Mouse (Mus musculus) bone marrow macrophage, adult 2 months (primary cell): ENCODE measurements around the gene Gm572.

Experiments used
- CTCF ChIP-seq: IDR thresholded peaks from 2 replicates; pipeline ENCODE4 v1.5.1; 2012; ENCODE audit warnings: low read depth, mild to moderate bottlenecking, low read length, moderate library complexity
- POLR2A ChIP-seq: IDR thresholded peaks from 2 replicates; pipeline ENCODE4 v1.6.1; 2012; ENCODE audit warnings: mild to moderate bottlenecking, low read depth, low read length, borderline replicate concordance

DNA sequence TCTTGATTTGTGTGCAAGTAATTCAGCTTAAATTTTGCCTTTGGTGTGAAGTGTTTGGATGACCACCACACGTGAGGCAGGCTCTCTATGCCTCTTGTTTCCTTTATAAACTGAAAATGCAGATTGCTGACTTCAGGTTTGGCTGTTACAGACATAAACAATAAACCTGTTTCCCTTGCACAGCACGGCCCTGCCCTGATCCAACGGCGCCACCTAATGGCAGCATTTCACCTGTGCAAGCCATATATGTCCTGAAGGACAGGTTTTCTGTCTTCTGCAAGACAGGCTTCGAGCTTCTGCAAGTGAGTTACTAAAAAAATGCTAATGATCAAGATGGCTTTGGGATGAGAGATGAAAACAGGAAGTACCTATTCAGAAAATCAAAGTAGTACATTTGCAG lies 35.4 kb upstream of the Gm572 start:
- TF ChIP-seq CTCF, result peak; percentile 62; the same call in 1 of the 2 replicates
- TF ChIP-seq POLR2A, result no peak
